In the genomic region with DNA sequence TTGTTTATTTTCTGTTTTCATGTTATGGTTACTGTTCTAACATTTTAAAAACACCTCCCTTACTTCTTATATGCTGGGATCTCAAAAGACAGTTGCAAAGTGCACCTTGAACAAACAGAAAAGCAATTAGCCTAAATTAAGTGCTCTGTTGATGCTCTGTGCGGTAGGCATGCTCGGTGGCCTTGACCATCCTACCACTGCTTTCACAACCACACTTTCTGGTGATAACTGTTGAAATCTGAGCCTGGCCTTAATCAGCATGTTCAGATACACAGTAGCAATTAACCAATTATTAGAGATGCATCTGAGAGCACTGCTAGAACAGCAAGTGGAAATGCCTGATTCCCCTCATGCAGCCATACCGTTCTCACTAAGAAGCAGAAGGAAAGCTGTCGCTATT, we compare ENCODE assay signal across 22 mouse cellular contexts.
"Had no signal": no experiment of that assay in that cellular context is flagged by ENCODE, and none has a peak within 500 bp of the region (broad histone marks: within the 10 kb centered on the region; RNA-seq: fewer than 3 reads in every experiment).

No protein-coding gene starts in this region.

- H3K9ac ChIP-seq: heart, embryonic 12.5 days; hindbrain, embryonic 13.5 days; hindbrain, embryonic 15.5 days; limb, embryonic 12.5 days; liver, embryonic 12.5 days; liver, embryonic 14.5 days had no signal

- H3K4me1 ChIP-seq: limb, embryonic 10.5 days; limb, embryonic 12.5 days had no signal

- ATAC-seq: hindbrain, postnatal 0 days; liver, embryonic 12.5 days had no signal

- H3K4me3 ChIP-seq: heart, embryonic 10.5 days; heart, embryonic 12.5 days; hindbrain, embryonic 13.5 days; hindbrain, embryonic 15.5 days; layer of hippocampus, adult 2 months; left cerebral cortex, adult 2 months; limb, embryonic 10.5 days; limb, embryonic 12.5 days; liver, embryonic 12.5 days had no signal

- H3K27me3 ChIP-seq: heart, embryonic 12.5 days; hindbrain, embryonic 13.5 days; hindbrain, embryonic 15.5 days; limb, embryonic 12.5 days; liver, embryonic 12.5 days had no signal

- H3K27ac ChIP-seq: heart, embryonic 10.5 days; hindbrain, embryonic 13.5 days; hindbrain, embryonic 15.5 days; hindbrain, postnatal 0 days; layer of hippocampus, adult 2 months; left cerebral cortex, adult 2 months; limb, embryonic 10.5 days; limb, embryonic 12.5 days; liver, embryonic 12.5 days; liver, embryonic 14.5 days had no signal

- H3K9me3 ChIP-seq: heart, embryonic 10.5 days; hindbrain, embryonic 13.5 days; hindbrain, embryonic 15.5 days; limb, embryonic 10.5 days; liver, embryonic 12.5 days had no signal

- H3K36me3 ChIP-seq: hindbrain, embryonic 15.5 days had no signal

- DNase-seq: gastrocnemius, postnatal 14 days; gastrocnemius, postnatal 36 days; heart, adult 18-20 months; heart, postnatal 14 days; heart, postnatal 36 days; kidney, adult 18-20 months; kidney, adult 8-10 months; kidney, postnatal 10 days; kidney, postnatal 25 days; kidney, postnatal 4 days; liver had no signal

- H3K4me2 ChIP-seq: heart, embryonic 12.5 days; hindbrain, embryonic 13.5 days; hindbrain, embryonic 15.5 days; limb, embryonic 12.5 days; liver, embryonic 12.5 days had no signal
